Mouse (Mus musculus) hindbrain, embryonic 15.5 days (tissue): ENCODE measurements around the gene Piezo1. TPM values are rescaled to one million over a fixed set of nuclear protein-coding genes. Genes with fewer than 3 reads are reported as not detected.

ENCODE experiments used
- ATAC-seq: fragments of 200-750 bp; cut with Nextera tagmentation; 2 replicates; pipeline ENCODE4 v1.8.0; 2017; ENCODE audit warnings: low read depth, moderate number of reproducible peaks, moderate TSS enrichment; ENCODE audit not compliant: low FRiP score
- H3K27ac ChIP-seq: fragments of 300-500 bp; sonication (generic); replicated peaks from 2 replicates; pipeline ENCODE4 v1.5.1; 2015; ENCODE audit warnings: mild to moderate bottlenecking, inconsistent platforms
- H3K27me3 ChIP-seq: fragments of 300-500 bp; sonication (generic); 2 replicates; pipeline ENCODE4 v1.6.1; 2015; ENCODE audit warnings: control low read depth, inconsistent platforms
- H3K36me3 ChIP-seq: fragments of 300-500 bp; sonication (generic); 2 replicates; pipeline ENCODE4 v1.6.1; 2015; ENCODE audit warnings: control low read depth, inconsistent platforms
- H3K4me1 ChIP-seq: fragments of 300-500 bp; sonication (generic); replicated peaks from 2 replicates; pipeline ENCODE4 v1.6.1; 2015; ENCODE audit warnings: control low read depth, inconsistent platforms
- H3K4me2 ChIP-seq: fragments of 300-500 bp; sonication (generic); 2 replicates; pipeline ENCODE4 v1.6.1; 2015; ENCODE audit warnings: moderate library complexity, mild to moderate bottlenecking, inconsistent platforms
- H3K4me3 ChIP-seq: fragments of 300-500 bp; sonication (generic); 2 replicates; pipeline ENCODE4 v1.5.1; 2015; ENCODE audit warnings: mild to moderate bottlenecking, inconsistent platforms
- H3K9ac ChIP-seq: fragments of 300-500 bp; sonication (generic); 2 replicates; pipeline ENCODE4 v1.6.1; 2015; ENCODE audit warnings: inconsistent platforms
- H3K9me3 ChIP-seq: fragments of 300-500 bp; sonication (generic); 2 replicates; pipeline ENCODE4 v1.6.1; 2016; ENCODE audit warnings: control low read depth, inconsistent platforms
- WGBS: fragments of 180-500 bp; shearing (Covaris S2); methylation state at CpG from one replicate; pipeline ENCODE4 v1.1.7; 2015; 5-methylcytosine and 5-hydroxymethylcytosine counted together
- polyA plus RNA-seq: library from polyadenylated mRNA; unstranded; fragments of >200 nt; fragmentation: Nextera tagmentation; extraction: Ambion mirVana; gene quantifications from 2 replicates; pipeline ENCODE4 v1.2.1, GENCODE M21; 2015

The Piezo1 gene
- polyA plus RNA-seq, 1 experiment from 2014 or later, result 2.8 TPM

- 12% methylated on average over 16 of the region's 16 CpGs for WGBS
- H3K9me3 ChIP-seq, result no peaks in the 10 kb centered on the region
- peak overlapping the region; percentile 97 for H3K4me2 ChIP-seq
- H3K9ac ChIP-seq, result peak overlapping the region; percentile 94
- peak overlapping the region; percentile 89 for H3K27ac ChIP-seq
- H3K36me3 ChIP-seq, result peaks cover 34% of the 10 kb centered on the region
- no peak for ATAC-seq
- peak overlapping the region; percentile 80 for H3K4me3 ChIP-seq
- peaks cover 28% of the 10 kb centered on the region for H3K4me1 ChIP-seq
- no peaks in the 10 kb centered on the region for H3K27me3 ChIP-seq
Measured at GRCm38 (mm10) chr8:122474951-122475560, 76.1 kb downstream of the Piezo1 start.

- 95% methylated on average over 8 of the region's 8 CpGs for WGBS
- Histone ChIP-seq H3K27ac (no peak overlapping the region), H3K4me1 (peaks cover 28% of the 10 kb centered on the region), H3K9ac (no peak overlapping the region), H3K4me2 (no peak overlapping the region), H3K27me3 (no peaks in the 10 kb centered on the region), H3K9me3 (no peaks in the 10 kb centered on the region), H3K36me3 (peaks cover 23% of the 10 kb centered on the region), H3K4me3 (no peak overlapping the region)
- no peak for ATAC-seq
Measured at GRCm38 (mm10) chr8:122473911-122474421, 77.2 kb downstream of the Piezo1 start.

- Histone ChIP-seq H3K27ac (no peak overlapping the region), H3K9ac (no peak overlapping the region), H3K4me2 (no peak overlapping the region), H3K4me3 (no peak overlapping the region), H3K4me1 (peaks cover 17% of the 10 kb centered on the region), H3K36me3 (peaks cover 31% of the 10 kb centered on the region), H3K27me3 (no peaks in the 10 kb centered on the region), H3K9me3 (no peaks in the 10 kb centered on the region)
- ATAC-seq, result no peak
- WGBS, result 84% methylated on average over 5 of the region's 5 CpGs
Measured at GRCm38 (mm10) chr8:122470691-122471090, 80.4 kb downstream of the Piezo1 start.

DNA sequence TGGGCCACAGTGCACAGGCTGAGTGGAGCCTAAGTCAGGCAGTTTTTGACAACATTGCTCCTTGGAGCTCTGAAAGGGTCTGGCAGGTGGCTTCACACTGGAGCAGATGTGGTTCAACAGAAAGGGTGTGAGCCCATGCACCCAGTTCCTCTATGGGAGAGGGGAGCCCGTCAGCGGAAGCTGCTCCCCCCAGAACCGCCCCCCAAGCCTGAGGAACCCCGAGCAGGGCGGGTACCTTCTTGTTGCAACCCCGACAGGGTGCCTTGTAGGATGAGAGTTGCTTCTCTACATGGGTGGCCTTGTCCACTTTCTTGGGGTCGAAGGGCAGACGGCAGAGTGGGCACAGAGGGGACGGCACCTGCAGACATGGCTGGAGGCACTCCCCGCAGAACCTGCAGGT is 81.2 kb downstream of the Piezo1 start:
- H3K4me3 ChIP-seq, result no peak overlapping the region
- H3K27me3 ChIP-seq, result no peaks in the 10 kb centered on the region
- H3K9ac ChIP-seq, result no peak overlapping the region
- WGBS, result 87% methylated on average over 10 of the region's 10 CpGs
- H3K36me3 ChIP-seq, result peaks cover 31% of the 10 kb centered on the region
- no peak for ATAC-seq
- no peak overlapping the region for H3K27ac ChIP-seq
- no peak overlapping the region for H3K4me2 ChIP-seq
- no peaks in the 10 kb centered on the region for H3K9me3 ChIP-seq
- peaks cover 14% of the 10 kb centered on the region for H3K4me1 ChIP-seq

DNA sequence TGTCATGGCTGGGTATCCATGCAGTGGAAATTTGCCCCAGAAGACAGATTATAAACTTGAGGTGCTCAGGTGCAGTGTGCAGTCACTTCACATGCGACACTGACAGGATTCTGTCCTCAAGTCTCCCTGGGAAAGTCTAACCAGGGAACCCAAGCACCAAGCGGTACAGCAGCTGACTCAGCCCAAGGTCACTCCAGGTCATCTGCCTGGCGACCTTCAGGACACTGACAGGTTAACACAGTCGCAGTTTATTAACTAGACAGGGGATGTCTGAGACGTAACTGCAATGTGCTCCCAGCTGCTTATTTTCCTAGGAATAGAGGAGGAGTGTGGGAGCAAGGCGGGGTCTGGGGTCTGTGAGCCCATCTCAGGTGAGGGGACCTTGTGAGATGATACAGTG is 81.7 kb downstream of the Piezo1 start:
- H3K4me2 ChIP-seq, result no peak overlapping the region
- H3K4me3 ChIP-seq, result no peak overlapping the region
- no peak for ATAC-seq
- H3K27ac ChIP-seq, result no peak overlapping the region
- H3K4me1 ChIP-seq, result peaks cover 8% of the 10 kb centered on the region
- peaks cover 31% of the 10 kb centered on the region for H3K36me3 ChIP-seq
- no peaks in the 10 kb centered on the region for H3K27me3 ChIP-seq
- H3K9me3 ChIP-seq, result no peaks in the 10 kb centered on the region
- H3K9ac ChIP-seq, result no peak overlapping the region
- 88% methylated on average over 6 of the region's 6 CpGs for WGBS

GRCm38 (mm10) chr8:122467816-122468215 is 83.3 kb downstream of the Piezo1 start:
- peaks cover 27% of the 10 kb centered on the region for H3K36me3 ChIP-seq
- no peak overlapping the region for H3K27ac ChIP-seq
- H3K4me3 ChIP-seq, result no peak overlapping the region
- 88% methylated on average over 13 of the region's 13 CpGs for WGBS
- no peak for ATAC-seq
- H3K9me3 ChIP-seq, result no peaks in the 10 kb centered on the region
- 0 out of 2 replicates have a peak, but pooled peaks cover 3% of the 10 kb centered on the region for H3K27me3 ChIP-seq
- H3K4me1 ChIP-seq, result no peaks in the 10 kb centered on the region
- no peak overlapping the region for H3K9ac ChIP-seq
- no peak overlapping the region for H3K4me2 ChIP-seq

- H3K27ac ChIP-seq, result no peak overlapping the region
- no peaks in the 10 kb centered on the region for H3K9me3 ChIP-seq
- H3K4me3 ChIP-seq, result no peak overlapping the region
- peaks cover 11% of the 10 kb centered on the region for H3K4me1 ChIP-seq
- H3K4me2 ChIP-seq, result no peak overlapping the region
- H3K9ac ChIP-seq, result no peak overlapping the region
- peaks cover 28% of the 10 kb centered on the region for H3K27me3 ChIP-seq
- 73% methylated on average over 7 of the region's 7 CpGs for WGBS
- no peak for ATAC-seq
- H3K36me3 ChIP-seq, result peaks cover 23% of the 10 kb centered on the region
Measured at GRCm38 (mm10) chr8:122464985-122465384, 86.1 kb downstream of the Piezo1 start.

DNA sequence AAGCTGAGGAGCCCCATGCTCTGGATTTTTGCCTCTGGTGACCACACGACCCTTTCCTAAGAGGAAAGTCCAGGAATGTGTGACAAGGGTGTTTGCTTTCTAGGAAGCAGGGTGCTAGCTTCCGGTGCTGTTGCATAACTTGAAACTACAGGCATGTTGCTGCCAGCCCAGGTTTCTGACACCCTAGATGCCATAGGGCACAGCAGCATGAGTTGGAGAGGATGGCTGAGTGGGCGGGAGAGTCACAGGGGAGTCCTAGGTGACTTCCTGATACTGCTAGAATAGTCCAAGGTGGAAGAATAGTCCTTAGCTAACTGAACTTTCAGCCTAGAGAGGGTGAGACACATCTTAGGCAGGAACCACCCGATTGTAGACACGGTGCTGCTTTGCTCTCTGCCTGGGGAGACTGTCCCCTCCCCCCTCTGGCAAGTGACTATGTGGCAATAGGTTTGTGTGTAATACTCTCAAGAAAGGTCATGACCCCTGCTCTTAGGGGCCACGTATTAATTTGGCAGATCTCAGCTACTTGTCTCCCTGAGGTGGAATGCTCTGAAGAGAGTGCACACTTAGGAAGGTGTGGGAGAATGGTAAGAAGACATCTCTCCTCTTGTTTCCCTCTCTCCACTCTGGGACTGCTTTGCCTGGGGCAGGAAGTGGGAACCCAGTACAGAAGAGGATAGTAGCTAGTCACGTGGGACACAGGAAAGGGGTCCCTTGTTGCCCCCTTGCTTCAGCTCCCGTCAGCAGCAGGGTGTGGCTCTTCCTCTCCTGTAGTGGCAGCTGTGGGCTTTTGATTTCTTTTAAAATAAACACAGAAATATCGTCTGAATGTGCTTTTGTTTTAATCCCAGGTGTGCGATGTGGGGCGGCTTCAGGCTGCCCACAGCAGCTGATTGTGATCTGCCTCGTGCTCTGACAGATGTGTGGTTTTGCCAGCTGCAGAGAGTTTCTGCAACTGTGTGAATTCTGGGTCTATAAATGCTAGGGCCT is 87.2 kb downstream of the Piezo1 start:
- Histone ChIP-seq H3K27ac (no peak overlapping the region), H3K4me2 (no peak overlapping the region), H3K4me3 (no peak overlapping the region), H3K27me3 (peaks cover 37% of the 10 kb centered on the region), H3K36me3 (peaks cover 23% of the 10 kb centered on the region), H3K4me1 (peaks cover 12% of the 10 kb centered on the region), H3K9me3 (no peaks in the 10 kb centered on the region), H3K9ac (no peak overlapping the region)
- WGBS, result 69% methylated on average over 12 of the region's 12 CpGs
- no peak for ATAC-seq

DNA sequence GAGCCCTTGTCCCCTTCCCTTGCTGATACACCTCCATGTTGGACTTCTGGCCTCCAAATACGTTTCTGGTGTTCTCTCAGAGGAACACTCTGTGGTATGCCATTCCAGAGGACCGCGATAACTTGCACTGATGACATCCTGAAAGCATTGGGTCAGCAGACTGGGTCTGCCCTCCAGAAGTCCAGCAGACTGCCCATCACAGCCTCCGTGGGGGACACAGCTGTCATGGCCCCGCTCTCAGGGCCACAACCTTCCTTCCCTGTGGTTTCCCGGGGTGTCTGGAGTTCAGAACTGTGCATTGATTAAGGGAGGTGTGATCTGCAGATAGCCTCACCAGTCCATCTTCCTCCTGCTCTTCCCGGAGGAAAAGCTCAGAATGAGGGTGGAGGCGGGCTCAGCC is 88.6 kb downstream of the Piezo1 start:
- Histone ChIP-seq H3K27ac (no peak overlapping the region), H3K4me1 (peaks cover 12% of the 10 kb centered on the region), H3K4me3 (no peak overlapping the region), H3K4me2 (no peak overlapping the region), H3K27me3 (peaks cover 44% of the 10 kb centered on the region), H3K36me3 (peaks cover 17% of the 10 kb centered on the region), H3K9ac (no peak overlapping the region), H3K9me3 (no peaks in the 10 kb centered on the region)
- no peak for ATAC-seq
- WGBS, result 67% methylated on average over 8 of the region's 8 CpGs

DNA sequence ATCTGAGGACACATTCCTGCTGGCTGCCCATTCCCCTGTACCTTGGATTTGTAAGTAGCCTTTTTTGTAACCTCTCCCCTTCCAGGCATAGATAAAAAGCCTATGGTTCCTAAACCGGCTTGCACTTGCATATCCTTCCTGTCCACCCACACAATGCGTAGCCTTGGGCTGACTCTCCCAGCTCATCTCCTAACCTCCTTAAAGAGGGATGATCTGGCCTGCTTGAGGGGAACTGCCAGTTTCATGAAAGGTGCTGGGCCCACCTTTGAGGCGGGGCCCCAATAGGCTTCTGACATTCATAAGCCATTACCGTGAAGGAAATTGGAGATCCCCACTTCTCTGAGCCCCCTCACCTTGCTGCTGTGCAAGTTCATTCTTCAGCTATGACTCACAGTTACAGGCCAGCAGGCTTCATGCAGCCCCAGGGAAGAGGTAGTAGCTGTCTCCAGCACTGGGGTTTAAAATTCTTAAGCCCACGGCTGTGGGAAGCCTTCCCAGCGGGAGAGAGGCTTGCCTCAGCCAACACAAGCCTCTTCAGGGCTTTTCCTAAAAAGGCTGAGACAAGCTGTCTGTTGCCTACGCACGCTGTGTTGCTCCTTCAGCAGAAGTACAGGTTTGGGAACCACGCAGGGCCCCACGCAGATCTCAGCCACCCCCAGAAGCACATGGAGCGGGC is 89.5 kb downstream of the Piezo1 start:
- Histone ChIP-seq H3K27ac (no peak overlapping the region), H3K27me3 (peaks cover 44% of the 10 kb centered on the region), H3K9me3 (no peaks in the 10 kb centered on the region), H3K4me2 (no peak overlapping the region), H3K4me3 (no peak overlapping the region), H3K36me3 (peaks cover 8% of the 10 kb centered on the region), H3K9ac (no peak overlapping the region), H3K4me1 (peaks cover 12% of the 10 kb centered on the region)
- WGBS, result 62% methylated on average over 11 of the region's 11 CpGs
- no peak for ATAC-seq

- Histone ChIP-seq H3K27me3 (peaks cover 46% of the 10 kb centered on the region), H3K9me3 (no peaks in the 10 kb centered on the region), H3K27ac (no peak within 1 kb of the TSS), H3K4me3 (peak within 1 kb of the TSS; percentile 39), H3K36me3 (peaks cover 1% of the 10 kb centered on the region; the same call in 1 of the 2 replicates), H3K4me2 (peak within 1 kb of the TSS; percentile 73), H3K9ac (peak within 1 kb of the TSS; percentile 37), H3K4me1 (peaks cover 12% of the 10 kb centered on the region)
- ATAC-seq, result peak; percentile 75
- 2% methylated on average over 56 of the region's 56 CpGs for WGBS
Measured at GRCm38 (mm10) chr8:122460524-122461472, 90.3 kb downstream of the Piezo1 start, which contains the start of gene Snai3. Snai3 (minus strand) TSS chr8:122460733.
